Mouse (Mus musculus): ENCODE results near the gene Olfr1222. TPM values are rescaled to one million over a fixed set of nuclear protein-coding genes. Genes with fewer than 3 reads are reported as not detected.

The Olfr1222 gene
- not detected for polyA plus RNA-seq (2015; fragmentation: Illumina TruSeq; extraction: RNeasy Lipid Tissue Mini Kit (QIAGEN cat#74804); ENCODE audit: insufficient read depth, low read depth, low replicate concordance)

DNA sequence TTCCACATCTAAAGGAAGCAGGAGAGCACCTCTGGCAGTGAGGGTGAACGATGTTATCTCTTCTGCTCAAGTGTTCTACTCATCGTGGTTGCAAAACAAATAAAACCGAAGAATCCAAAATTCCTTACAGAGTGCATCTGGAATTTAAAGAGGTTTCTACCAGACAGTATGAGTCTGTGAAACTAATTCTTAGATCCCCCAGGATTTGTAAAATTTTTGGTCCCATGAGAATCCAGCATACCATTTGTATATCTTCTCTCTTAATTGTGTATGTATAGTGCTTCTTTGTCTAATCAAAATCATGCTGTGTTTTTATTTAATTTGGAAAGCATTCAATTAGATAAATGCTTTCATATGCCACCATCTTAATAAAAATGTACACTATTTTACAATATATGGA lies at the start of gene Olfr1222:
Gene Olfr1222, minus strand, starts transcription at position 101 of the 400 bp plus-strand sequence.

DNA sequence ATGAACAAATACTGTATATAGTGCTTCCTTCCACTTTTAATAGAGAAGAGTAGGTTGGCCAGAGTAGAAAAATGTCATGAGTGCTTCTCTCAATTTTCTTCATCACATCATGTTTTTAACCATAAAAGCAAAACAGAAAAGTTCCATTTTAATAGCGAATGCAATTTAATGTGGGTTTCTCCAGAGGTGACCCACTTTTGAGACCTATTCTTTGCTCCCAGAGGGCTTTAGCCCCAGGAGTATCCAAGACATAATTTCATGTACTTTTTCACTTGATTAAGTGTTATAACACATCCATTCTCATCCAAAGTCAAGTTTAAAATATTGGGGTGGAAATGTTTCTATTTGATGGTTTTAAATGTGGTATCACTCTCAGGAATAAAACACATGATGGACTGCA lies 41.7 kb upstream of the Olfr1222 start, which contains the start of gene Olfr1225:
Gene Olfr1225, minus strand, starts transcription at position 101 of the 400 bp plus-strand sequence.

DNA sequence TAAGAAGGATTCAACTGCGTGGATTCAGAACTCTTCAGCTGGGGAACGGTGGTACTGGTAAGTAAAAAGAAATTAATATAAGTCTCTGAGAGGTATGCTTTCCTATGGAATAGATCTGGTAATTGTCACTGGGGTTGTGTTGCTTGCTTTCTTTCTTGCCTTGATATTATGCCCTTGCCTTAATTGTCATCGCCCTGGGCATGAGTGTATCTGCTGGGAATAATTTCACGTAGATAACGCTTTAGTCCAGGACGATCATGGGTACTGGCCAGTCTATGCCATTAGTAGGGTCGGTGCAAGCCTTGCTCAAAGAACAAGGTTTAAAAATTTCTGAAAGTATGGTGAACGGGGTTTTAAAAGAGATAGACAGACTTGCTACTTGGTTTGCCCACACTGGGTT lies 31.1 kb upstream of the Olfr1222 start, which contains the start of gene Olfr1224-ps1:
Gene Olfr1224-ps1, minus strand, starts transcription at position 101 of the 400 bp plus-strand sequence.

DNA sequence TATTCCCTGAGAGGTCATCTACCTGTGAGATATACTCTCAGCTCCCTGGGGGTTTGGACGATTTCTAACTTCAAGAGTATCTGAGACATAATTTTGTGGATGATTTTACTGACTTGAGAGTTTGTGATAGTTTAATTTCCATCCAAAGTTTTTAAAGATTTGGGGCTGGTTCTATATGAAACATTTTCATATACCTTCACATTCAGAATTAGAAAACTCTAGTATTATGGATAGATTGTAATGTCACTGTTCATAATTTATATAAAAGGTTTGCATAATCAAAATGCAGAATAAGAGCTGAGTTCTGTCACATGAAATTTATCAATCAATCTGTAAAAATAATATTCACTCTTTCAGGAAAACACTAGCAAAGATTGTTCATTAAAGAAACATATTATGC lies 18.6 kb upstream of the Olfr1222 start, which contains the start of gene Olfr1223:
Gene Olfr1223, minus strand, starts transcription at position 101 of the 400 bp plus-strand sequence.

DNA sequence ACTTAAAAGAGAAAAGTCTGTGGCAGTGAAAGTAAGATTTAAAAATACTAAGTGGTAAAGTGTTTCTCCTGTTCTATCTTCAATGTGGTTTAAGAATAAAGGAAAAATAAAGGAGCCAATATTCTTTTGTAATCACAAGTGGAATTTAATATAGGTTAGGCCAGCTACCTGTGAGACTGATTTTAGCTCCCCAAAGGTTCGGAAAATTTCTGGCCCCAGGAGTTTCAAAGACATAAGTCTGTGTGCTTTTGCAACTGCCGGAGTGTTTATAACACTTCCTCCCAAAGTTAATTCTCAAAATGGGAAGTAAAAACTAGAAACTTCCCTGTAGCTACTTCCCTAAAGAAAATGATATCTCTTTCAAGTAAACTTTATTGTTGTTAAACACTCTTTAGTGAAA lies 15.7 kb downstream of the Olfr1222 start, which contains the start of gene Olfr1221:
Gene Olfr1221, minus strand, starts transcription at position 101 of the 400 bp plus-strand sequence.

DNA sequence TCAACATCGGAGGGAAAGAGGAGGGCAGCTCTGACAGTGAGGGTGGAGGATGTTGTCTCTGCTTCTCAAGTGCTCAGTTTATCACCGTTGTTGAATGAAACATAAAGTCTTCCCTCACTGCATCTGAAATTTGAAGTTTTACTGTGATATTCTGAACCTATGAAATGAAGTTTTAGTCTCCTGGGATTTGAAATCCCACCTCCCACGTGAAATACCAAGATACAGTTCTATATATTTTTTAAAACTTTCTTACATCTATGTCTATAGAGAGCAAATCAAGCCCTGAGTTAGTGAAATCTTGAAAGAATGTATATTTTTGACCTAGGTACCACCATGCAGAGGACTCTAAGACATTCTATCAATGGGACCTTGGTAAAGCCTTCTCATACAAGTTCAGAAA lies 26.1 kb downstream of the Olfr1222 start, which contains the start of gene Olfr1220:
Gene Olfr1220, minus strand, starts transcription at position 101 of the 400 bp plus-strand sequence.

DNA sequence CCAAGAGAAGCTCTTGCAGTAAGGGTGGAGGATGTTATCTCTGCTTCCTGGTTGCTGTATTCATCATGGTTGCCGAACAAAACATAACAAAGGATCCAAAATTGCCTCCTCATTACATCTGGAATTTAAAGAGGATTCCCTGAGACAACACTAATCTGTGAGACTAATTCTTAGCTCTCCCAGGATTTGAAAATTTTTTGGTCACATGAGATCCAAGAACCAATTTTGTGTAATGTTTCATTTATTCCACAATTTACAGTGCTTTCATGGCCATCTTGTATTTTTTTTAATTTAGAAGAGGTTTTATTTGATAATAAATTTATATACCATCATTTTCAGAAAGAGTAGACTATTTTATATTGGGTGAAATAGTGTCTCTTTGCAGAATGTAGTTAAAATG lies 49.4 kb downstream of the Olfr1222 start, which contains the start of gene Olfr1219:
Gene Olfr1219, minus strand, starts transcription at position 101 of the 400 bp plus-strand sequence.

Other genes with a start within 250 kb of the Olfr1222 start
- gene Olfr1208, start 230.7 kb downstream of the Olfr1222 start, polyA plus RNA-seq (2015; fragmentation: Illumina TruSeq; extraction: RNeasy Lipid Tissue Mini Kit (QIAGEN cat#74804); ENCODE audit: insufficient read depth, low read depth, low replicate concordance), result not detected
- gene Olfr1209, start 217.9 kb downstream of the Olfr1222 start, polyA plus RNA-seq (2015; fragmentation: Illumina TruSeq; extraction: RNeasy Lipid Tissue Mini Kit (QIAGEN cat#74804); ENCODE audit: insufficient read depth, low read depth, low replicate concordance), result not detected
- gene Olfr1211, start 194.9 kb downstream of the Olfr1222 start, polyA plus RNA-seq (2015; fragmentation: Illumina TruSeq; extraction: RNeasy Lipid Tissue Mini Kit (QIAGEN cat#74804); ENCODE audit: insufficient read depth, low read depth, low replicate concordance), result not detected
- gene Olfr1212, start 179.1 kb downstream of the Olfr1222 start, polyA plus RNA-seq (2015; fragmentation: Illumina TruSeq; extraction: RNeasy Lipid Tissue Mini Kit (QIAGEN cat#74804); ENCODE audit: insufficient read depth, low read depth, low replicate concordance), result not detected
- gene Gm13762, start 152.8 kb downstream of the Olfr1222 start, polyA plus RNA-seq (2015; fragmentation: Illumina TruSeq; extraction: RNeasy Lipid Tissue Mini Kit (QIAGEN cat#74804); ENCODE audit: insufficient read depth, low read depth, low replicate concordance), result not detected
- gene Olfr1214, start 140.4 kb downstream of the Olfr1222 start, polyA plus RNA-seq (2015; fragmentation: Illumina TruSeq; extraction: RNeasy Lipid Tissue Mini Kit (QIAGEN cat#74804); ENCODE audit: insufficient read depth, low read depth, low replicate concordance), result not detected
- gene Olfr1215, start 126.1 kb downstream of the Olfr1222 start, polyA plus RNA-seq (2015; fragmentation: Illumina TruSeq; extraction: RNeasy Lipid Tissue Mini Kit (QIAGEN cat#74804); ENCODE audit: insufficient read depth, low read depth, low replicate concordance), result not detected
- gene Olfr1216, start 114.7 kb downstream of the Olfr1222 start, polyA plus RNA-seq (2015; fragmentation: Illumina TruSeq; extraction: RNeasy Lipid Tissue Mini Kit (QIAGEN cat#74804); ENCODE audit: insufficient read depth, low read depth, low replicate concordance), result not detected
- gene Olfr1217, start 101.0 kb downstream of the Olfr1222 start, polyA plus RNA-seq (2015; fragmentation: Illumina TruSeq; extraction: RNeasy Lipid Tissue Mini Kit (QIAGEN cat#74804); ENCODE audit: insufficient read depth, low read depth, low replicate concordance), result not detected
- gene Olfr1218, start 71.9 kb downstream of the Olfr1222 start, polyA plus RNA-seq (2015; fragmentation: Illumina TruSeq; extraction: RNeasy Lipid Tissue Mini Kit (QIAGEN cat#74804); ENCODE audit: insufficient read depth, low read depth, low replicate concordance), result not detected
- not detected for gene Olfr1219, start 49.5 kb downstream of the Olfr1222 start, polyA plus RNA-seq (2015; fragmentation: Illumina TruSeq; extraction: RNeasy Lipid Tissue Mini Kit (QIAGEN cat#74804); ENCODE audit: insufficient read depth, low read depth, low replicate concordance)
- gene Olfr1220, start 26.2 kb downstream of the Olfr1222 start, polyA plus RNA-seq (2015; fragmentation: Illumina TruSeq; extraction: RNeasy Lipid Tissue Mini Kit (QIAGEN cat#74804); ENCODE audit: insufficient read depth, low read depth, low replicate concordance), result not detected
- not detected for gene Olfr1221, start 15.8 kb downstream of the Olfr1222 start, polyA plus RNA-seq (2015; fragmentation: Illumina TruSeq; extraction: RNeasy Lipid Tissue Mini Kit (QIAGEN cat#74804); ENCODE audit: insufficient read depth, low read depth, low replicate concordance)
- not detected for gene Olfr1223, start 18.5 kb upstream of the Olfr1222 start, polyA plus RNA-seq (2015; fragmentation: Illumina TruSeq; extraction: RNeasy Lipid Tissue Mini Kit (QIAGEN cat#74804); ENCODE audit: insufficient read depth, low read depth, low replicate concordance)
- gene Olfr1224-ps1, start 31.0 kb upstream of the Olfr1222 start, polyA plus RNA-seq (2015; fragmentation: Illumina TruSeq; extraction: RNeasy Lipid Tissue Mini Kit (QIAGEN cat#74804); ENCODE audit: insufficient read depth, low read depth, low replicate concordance), result not detected
- gene Olfr1225, start 41.6 kb upstream of the Olfr1222 start, polyA plus RNA-seq (2015; fragmentation: Illumina TruSeq; extraction: RNeasy Lipid Tissue Mini Kit (QIAGEN cat#74804); ENCODE audit: insufficient read depth, low read depth, low replicate concordance), result not detected
- not detected for gene Olfr1226, start 67.0 kb upstream of the Olfr1222 start, polyA plus RNA-seq (2015; fragmentation: Illumina TruSeq; extraction: RNeasy Lipid Tissue Mini Kit (QIAGEN cat#74804); ENCODE audit: insufficient read depth, low read depth, low replicate concordance)
- not detected for gene Olfr1228, start 121.0 kb upstream of the Olfr1222 start, polyA plus RNA-seq (2015; fragmentation: Illumina TruSeq; extraction: RNeasy Lipid Tissue Mini Kit (QIAGEN cat#74804); ENCODE audit: insufficient read depth, low read depth, low replicate concordance)
- gene Olfr1229, start 155.0 kb upstream of the Olfr1222 start, polyA plus RNA-seq (2015; fragmentation: Illumina TruSeq; extraction: RNeasy Lipid Tissue Mini Kit (QIAGEN cat#74804); ENCODE audit: insufficient read depth, low read depth, low replicate concordance), result not detected
- not detected for gene Olfr1230, start 164.2 kb upstream of the Olfr1222 start, polyA plus RNA-seq (2015; fragmentation: Illumina TruSeq; extraction: RNeasy Lipid Tissue Mini Kit (QIAGEN cat#74804); ENCODE audit: insufficient read depth, low read depth, low replicate concordance)
- gene Olfr1231, start 174.0 kb upstream of the Olfr1222 start, polyA plus RNA-seq (2015; fragmentation: Illumina TruSeq; extraction: RNeasy Lipid Tissue Mini Kit (QIAGEN cat#74804); ENCODE audit: insufficient read depth, low read depth, low replicate concordance), result not detected
- gene Olfr1232, start 196.6 kb upstream of the Olfr1222 start, polyA plus RNA-seq (2015; fragmentation: Illumina TruSeq; extraction: RNeasy Lipid Tissue Mini Kit (QIAGEN cat#74804); ENCODE audit: insufficient read depth, low read depth, low replicate concordance), result not detected
- gene Olfr1233, start 209.3 kb upstream of the Olfr1222 start, polyA plus RNA-seq (2015; fragmentation: Illumina TruSeq; extraction: RNeasy Lipid Tissue Mini Kit (QIAGEN cat#74804); ENCODE audit: insufficient read depth, low read depth, low replicate concordance), result not detected
- gene Olfr1234, start 231.8 kb upstream of the Olfr1222 start, polyA plus RNA-seq (2015; fragmentation: Illumina TruSeq; extraction: RNeasy Lipid Tissue Mini Kit (QIAGEN cat#74804); ENCODE audit: insufficient read depth, low read depth, low replicate concordance), result not detected

Data from pancreas, adult 10 weeks (tissue).